Mouse (Mus musculus) bone marrow macrophage, adult 2 months (primary cell): ENCODE data around the gene Car11. TPM values are rescaled to one million over a fixed set of nuclear protein-coding genes. Genes with fewer than 3 reads are reported as not detected.

Experiments used
- H3K27ac ChIP-seq: 2 replicates; pipeline ENCODE4 v1.5.1; 2012; ENCODE audit warnings: low read depth, low read length; ENCODE audit not compliant: insufficient read depth
- H3K4me1 ChIP-seq: 2 replicates; pipeline ENCODE4 v1.6.1; 2012; ENCODE audit warnings: low read length; ENCODE audit not compliant: control insufficient read depth, insufficient read depth
- H3K4me3 ChIP-seq: 2 replicates; pipeline ENCODE4 v1.5.1; 2012; ENCODE audit warnings: mild to moderate bottlenecking, low read length, moderate library complexity; ENCODE audit not compliant: insufficient read depth
- CTCF ChIP-seq: IDR thresholded peaks from 2 replicates; pipeline ENCODE4 v1.5.1; 2012; ENCODE audit warnings: low read depth, mild to moderate bottlenecking, low read length, moderate library complexity
- POLR2A ChIP-seq: IDR thresholded peaks from 2 replicates; pipeline ENCODE4 v1.6.1; 2012; ENCODE audit warnings: mild to moderate bottlenecking, low read depth, low read length, borderline replicate concordance
- polyA plus RNA-seq: library from polyadenylated mRNA; stranded (reverse); fragments of >200 nt; gene quantifications from 2 replicates; pipeline ENCODE4 v1.2.4, GENCODE M21; 2012; ENCODE audit not compliant: missing spikeins, insufficient read depth, insufficient read length

Car11 gene
- polyA plus RNA-seq, 1 experiment = 1.3 TPM

GRCm38 (mm10) chr7:45709677-45710355, 10.2 kb downstream of the Car11 start:
- no peak for TF ChIP-seq POLR2A
- no peak for TF ChIP-seq CTCF
- H3K4me1 ChIP-seq = peaks cover 21% of the 10 kb centered on the region
- no peak overlapping the region for H3K4me3 ChIP-seq
- H3K27ac ChIP-seq = no peak overlapping the region

- Histone ChIP-seq H3K27ac (no peak overlapping the region), H3K4me1 (peaks cover 21% of the 10 kb centered on the region), H3K4me3 (no peak overlapping the region)
- TF ChIP-seq CTCF (no peak), POLR2A (no peak)
Measured at GRCm38 (mm10) chr7:45710477-45711191, 11.0 kb downstream of the Car11 start.

GRCm38 (mm10) chr7:45711316-45712021, 11.8 kb downstream of the Car11 start:
- TF ChIP-seq CTCF (no peak), POLR2A (no peak)
- H3K27ac ChIP-seq = no peak overlapping the region
- H3K4me3 ChIP-seq = no peak overlapping the region
- H3K4me1 ChIP-seq = peaks cover 21% of the 10 kb centered on the region

GRCm38 (mm10) chr7:45712022-45712757, 12.5 kb downstream of the Car11 start:
- TF ChIP-seq CTCF (no peak), POLR2A (no peak)
- Histone ChIP-seq H3K4me3 (no peak overlapping the region), H3K27ac (no peak overlapping the region), H3K4me1 (peaks cover 20% of the 10 kb centered on the region)

GRCm38 (mm10) chr7:45713396-45713795, 13.8 kb downstream of the Car11 start:
- Histone ChIP-seq H3K27ac (no peak overlapping the region), H3K4me1 (peaks cover 12% of the 10 kb centered on the region), H3K4me3 (no peak overlapping the region)
- TF ChIP-seq CTCF (no peak), POLR2A (no peak)

GRCm38 (mm10) chr7:45713881-45714520, 14.4 kb downstream of the Car11 start:
- Histone ChIP-seq H3K4me3 (peak overlapping the region; percentile 72), H3K4me1 (peaks cover 6% of the 10 kb centered on the region), H3K27ac (no peak overlapping the region)
- TF ChIP-seq CTCF = no peak
- TF ChIP-seq POLR2A = no peak

GRCm38 (mm10) chr7:45714630-45715089, 15.0 kb downstream of the Car11 start:
- TF ChIP-seq CTCF (no peak), POLR2A (no peak)
- Histone ChIP-seq H3K4me1 (peaks cover 7% of the 10 kb centered on the region), H3K4me3 (peak overlapping the region; percentile 72), H3K27ac (peak overlapping the region; percentile 6; the same call in 1 of the 2 replicates)

- peaks cover 7% of the 10 kb centered on the region for H3K4me1 ChIP-seq
- no peak for TF ChIP-seq POLR2A
- TF ChIP-seq CTCF = no peak
- H3K27ac ChIP-seq = peak within 1 kb of the TSS; percentile 97
- H3K4me3 ChIP-seq = peak within 1 kb of the TSS; percentile 99
Measured at GRCm38 (mm10) chr7:45715090-45715708, 15.6 kb downstream of the Car11 start, which contains the start of gene Rpl18. Rpl18 (plus strand) TSS chr7:45715457.
